Mouse (Mus musculus) left cerebral cortex, postnatal 4 days (tissue): ENCODE measurements around the gene Nf1. TPM values are rescaled to one million over a fixed set of nuclear protein-coding genes. Genes with fewer than 3 reads are reported as not detected.

Source experiments
- DNase-seq: peaks from one replicate; pipeline ENCODE4 v3.0.0-alpha.2; 2022
- intact Hi-C: fragments of 180-260 bp; cut with DNase I; formaldehyde crosslinking; loops from one replicate; pipeline ENCODE4 v1.15.1; 2025
- total RNA-seq, 2 experiments: library from RNA; stranded (reverse); gene quantifications; 2 replicates each; pipeline ENCODE4 v1.2.3; 2021

Nf1 gene
- total RNA-seq, 2 experiments from 2014 or later, result 102 to 107 TPM

GRCm38 (mm10) chr11:79624801-79625302, 285.4 kb downstream of the Nf1 start:
- DNase-seq, result peak; percentile 64
- intact Hi-C loops, result no loop called here

GRCm38 (mm10) chr11:79628716-79629115, 289.2 kb downstream of the Nf1 start:
- intact Hi-C loops, result no loop called here

GRCm38 (mm10) chr11:79629752-79630374, 290.4 kb downstream of the Nf1 start:
- intact Hi-C loops, result no loop called here
- no peak for DNase-seq

More at GRCm38 (mm10) chr11:79628716-79629115, 289.2 kb downstream of the Nf1 start:
- no peak for DNase-seq

GRCm38 (mm10) chr11:79630521-79630920, 291.0 kb downstream of the Nf1 start:
- intact Hi-C loops, result no loop called here

More at GRCm38 (mm10) chr11:79630521-79630920, 291.0 kb downstream of the Nf1 start:
- DNase-seq, result no peak

Other genes starting within 250 kb of the Nf1 start
- 10 to 100 TPM; 49.9 to 50.6 TPM for gene Ksr1, start 193.3 kb upstream of the Nf1 start, total RNA-seq
- 100 to 1,000 TPM; 154 to 166 TPM for gene Wsb1, start 85.0 kb upstream of the Nf1 start, total RNA-seq
- under 1 TPM in 1 of 2 experiments, not detected in 1; 0.52 TPM for gene Gm9964, start 42.8 kb upstream of the Nf1 start, total RNA-seq
- gene Omg, start 164.4 kb downstream of the Nf1 start, total RNA-seq, result 10 to 100 TPM; 22.2 to 26.0 TPM
- under 1 TPM; 0.60 to 0.79 TPM for gene Evi2b, start 184.1 kb downstream of the Nf1 start, total RNA-seq
- not detected for gene Evi2, start 190.9 kb downstream of the Nf1 start, total RNA-seq
- gene Evi2a, start 190.9 kb downstream of the Nf1 start, total RNA-seq, result 1 to 10 TPM; 1.6 to 3.4 TPM